Mouse (Mus musculus): ENCODE data around the gene Pnpla1. TPM values are rescaled to one million over a fixed set of nuclear protein-coding genes. Genes with fewer than 3 reads are reported as not detected.

The Pnpla1 gene
- 12.7 TPM in 2 replicates for polyA plus RNA-seq (2015; fragmentation: Nextera tagmentation; extraction: Ambion mirVana)

- DNase-seq (ENCODE audit: low spot score) (no peak), ATAC-seq (ENCODE audit: low FRiP score, low TSS enrichment) (peak; percentile 34; the same call in 1 of the 2 replicates)
- Histone ChIP-seq H3K4me1 (replicated peaks; ENCODE audit: control insufficient read depth, insufficient read depth) (no peaks in the 10 kb centered on the region), H3K27me3 (ENCODE audit: control insufficient read depth, insufficient read depth, low read length) (no peaks in the 10 kb centered on the region), H3K9me3 (ENCODE audit: control insufficient read depth, low read length) (no peaks in the 10 kb centered on the region), H3K36me3 (ENCODE audit: control insufficient read depth, insufficient read depth, low read length) (no peaks in the 10 kb centered on the region), H3K4me2 (replicated peaks; ENCODE audit: low read depth) (no peak within 1 kb of the TSS), H3K27ac (replicated peaks) (peak within 1 kb of the TSS; percentile 40; the same call in 1 of the 2 replicates), H3K4me3 (ENCODE audit: low read depth, low read length) (no peak within 1 kb of the TSS), H3K9ac (ENCODE audit: low read length) (no peak within 1 kb of the TSS)
- WGBS = 39% methylated on average over 12 of the region's 12 CpGs
- TF ChIP-seq EP300 (optimal IDR thresholded peaks at IDR 0.05) = no peak
- TF ChIP-seq CTCF (IDR thresholded peaks at IDR 0.05; ENCODE audit: low read depth) = no peak
Observed at GRCm38 (mm10) chr17:28858205-28858604, at the start of gene Pnpla1. Pnpla1 (plus strand) TSS chr17:28858411.

- Histone ChIP-seq H3K27me3 (ENCODE audit: control insufficient read depth, insufficient read depth, low read length) (no peaks in the 10 kb centered on the region), H3K36me3 (ENCODE audit: control insufficient read depth, insufficient read depth, low read length) (peaks cover 12% of the 10 kb centered on the region), H3K9ac (ENCODE audit: low read length) (no peak overlapping the region), H3K4me2 (replicated peaks; ENCODE audit: low read depth) (no peak overlapping the region), H3K4me1 (replicated peaks; ENCODE audit: control insufficient read depth, insufficient read depth) (no peaks in the 10 kb centered on the region; the same call in 1 of the 2 replicates), H3K9me3 (ENCODE audit: control insufficient read depth, low read length) (no peaks in the 10 kb centered on the region), H3K27ac (replicated peaks) (peak overlapping the region; percentile 24; the same call in 1 of the 2 replicates), H3K4me3 (ENCODE audit: low read depth, low read length) (no peak overlapping the region)
- 92% methylated on average over 8 of the region's 8 CpGs for WGBS
- ATAC-seq (ENCODE audit: low FRiP score, low TSS enrichment) = peak; percentile 56
- no peak for TF ChIP-seq CTCF (IDR thresholded peaks at IDR 0.05; ENCODE audit: low read depth)
- no peak for TF ChIP-seq EP300 (optimal IDR thresholded peaks at IDR 0.05)
- peak; percentile 29 for DNase-seq (ENCODE audit: low spot score)
Observed at GRCm38 (mm10) chr17:28808714-28809113, 49.5 kb upstream of the Pnpla1 start.

- TF ChIP-seq EP300 (optimal IDR thresholded peaks at IDR 0.05) (no peak), CTCF (IDR thresholded peaks at IDR 0.05; ENCODE audit: low read depth) (no peak)
- H3K36me3 ChIP-seq (ENCODE audit: control insufficient read depth, insufficient read depth, low read length) = peaks cover 12% of the 10 kb centered on the region
- no peak overlapping the region for H3K4me2 ChIP-seq (replicated peaks; ENCODE audit: low read depth)
- WGBS = 88% methylated on average over 10 of the region's 10 CpGs
- 0 out of 2 replicates have a peak overlapping the region, but pooled peaks have one; percentile 4 for H3K27ac ChIP-seq (replicated peaks)
- H3K9me3 ChIP-seq (ENCODE audit: control insufficient read depth, low read length) = no peaks in the 10 kb centered on the region
- peak; percentile 41 for DNase-seq (ENCODE audit: low spot score)
- no peak overlapping the region for H3K9ac ChIP-seq (ENCODE audit: low read length)
- H3K4me1 ChIP-seq (replicated peaks; ENCODE audit: control insufficient read depth, insufficient read depth) = no peaks in the 10 kb centered on the region; the same call in 1 of the 2 replicates
- H3K4me3 ChIP-seq (ENCODE audit: low read depth, low read length) = no peak overlapping the region
- no peaks in the 10 kb centered on the region for H3K27me3 ChIP-seq (ENCODE audit: control insufficient read depth, insufficient read depth, low read length)
- ATAC-seq (ENCODE audit: low FRiP score, low TSS enrichment) = peak; percentile 22
Observed at GRCm38 (mm10) chr17:28809175-28809831, 48.9 kb upstream of the Pnpla1 start.

- H3K9me3 ChIP-seq (ENCODE audit: control insufficient read depth, low read length) = no peaks in the 10 kb centered on the region
- DNase-seq (ENCODE audit: low spot score) (peak; percentile 74), ATAC-seq (ENCODE audit: low FRiP score, low TSS enrichment) (peak; percentile 82)
- 83% methylated on average over 10 of the region's 10 CpGs for WGBS
- H3K36me3 ChIP-seq (ENCODE audit: control insufficient read depth, insufficient read depth, low read length) = peaks cover 6% of the 10 kb centered on the region; the same call in 1 of the 2 replicates
- TF ChIP-seq CTCF (IDR thresholded peaks at IDR 0.05; ENCODE audit: low read depth) (no peak), EP300 (optimal IDR thresholded peaks at IDR 0.05) (no peak)
- no peaks in the 10 kb centered on the region; the same call in 1 of the 2 replicates for H3K4me1 ChIP-seq (replicated peaks; ENCODE audit: control insufficient read depth, insufficient read depth)
- no peak overlapping the region for H3K4me3 ChIP-seq (ENCODE audit: low read depth, low read length)
- H3K27me3 ChIP-seq (ENCODE audit: control insufficient read depth, insufficient read depth, low read length) = no peaks in the 10 kb centered on the region
- no peak overlapping the region for H3K4me2 ChIP-seq (replicated peaks; ENCODE audit: low read depth)
- no peak overlapping the region for H3K9ac ChIP-seq (ENCODE audit: low read length)
- no peak overlapping the region for H3K27ac ChIP-seq (replicated peaks)
Observed at GRCm38 (mm10) chr17:28812345-28812744, 45.9 kb upstream of the Pnpla1 start.

- WGBS = 85% methylated on average over 18 of the region's 18 CpGs
- Histone ChIP-seq H3K27ac (replicated peaks) (no peak overlapping the region), H3K4me3 (ENCODE audit: low read depth, low read length) (no peak overlapping the region), H3K4me1 (replicated peaks; ENCODE audit: control insufficient read depth, insufficient read depth) (no peaks in the 10 kb centered on the region), H3K4me2 (replicated peaks; ENCODE audit: low read depth) (no peak overlapping the region), H3K27me3 (ENCODE audit: control insufficient read depth, insufficient read depth, low read length) (no peaks in the 10 kb centered on the region), H3K9ac (ENCODE audit: low read length) (no peak overlapping the region), H3K36me3 (ENCODE audit: control insufficient read depth, insufficient read depth, low read length) (peaks cover 24% of the 10 kb centered on the region), H3K9me3 (ENCODE audit: control insufficient read depth, low read length) (no peaks in the 10 kb centered on the region)
- no peak for TF ChIP-seq EP300 (optimal IDR thresholded peaks at IDR 0.05)
- no peak for TF ChIP-seq CTCF (IDR thresholded peaks at IDR 0.05; ENCODE audit: low read depth)
- DNase-seq (ENCODE audit: low spot score) (no peak), ATAC-seq (ENCODE audit: low FRiP score, low TSS enrichment) (no peak)
Observed at GRCm38 (mm10) chr17:28814529-28815097, 43.6 kb upstream of the Pnpla1 start.

Data from stomach, postnatal 0 days (tissue).